8 mouse cellular contexts compared by ENCODE assay signal in the genomic region with DNA sequence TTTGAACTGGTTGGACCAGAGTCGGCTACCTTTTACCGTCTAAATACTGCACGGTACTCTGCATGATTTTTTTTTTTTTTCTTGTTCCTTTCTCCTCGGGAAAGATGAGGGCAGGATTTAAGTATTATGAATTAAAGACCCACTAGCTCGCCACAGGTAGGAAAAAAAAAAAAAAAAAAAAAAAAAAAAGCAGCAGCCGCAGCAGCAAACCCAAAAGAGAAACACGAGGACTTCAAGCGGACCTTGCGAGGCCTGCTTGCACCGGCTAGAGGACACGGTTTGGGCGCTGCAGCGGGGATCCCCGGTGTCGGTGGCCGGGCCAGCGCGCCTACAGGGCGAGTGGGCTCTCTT. TPM values are rescaled to one million over a fixed set of nuclear protein-coding genes. Genes with fewer than 3 reads are reported as not detected.
DNase-seq lines count a peak whose midpoint lies in the region; ATAC-seq lines count a peak whose summit lies in the region.

No protein-coding gene starts in this region.

- no peaks in the 10 kb centered on the region for H3K36me3 ChIP-seq in lung, embryonic 15.5 days
- no peaks in the 10 kb centered on the region for H3K36me3 ChIP-seq in embryonic facial prominence, embryonic 13.5 days
- H3K36me3 ChIP-seq in intestine, embryonic 16.5 days (ENCODE audit: control insufficient read depth, insufficient read depth, low read length) = no peaks in the 10 kb centered on the region
- H3K36me3 ChIP-seq in neural tube, embryonic 14.5 days (ENCODE audit: control insufficient read depth, insufficient read depth, low read length) = no peaks in the 10 kb centered on the region

- H3K9me3 ChIP-seq in lung, embryonic 15.5 days = no peaks in the 10 kb centered on the region
- no peaks in the 10 kb centered on the region for H3K9me3 ChIP-seq in embryonic facial prominence, embryonic 13.5 days
- no peaks in the 10 kb centered on the region for H3K9me3 ChIP-seq in intestine, embryonic 16.5 days (ENCODE audit: control insufficient read depth, low read length)
- no peaks in the 10 kb centered on the region for H3K9me3 ChIP-seq in neural tube, embryonic 14.5 days (ENCODE audit: control insufficient read depth, low read length)

- under 1% methylated on average over 19 of the region's 19 CpGs for WGBS in lung, embryonic 15.5 days
- 2% methylated on average over 19 of the region's 19 CpGs for WGBS in embryonic facial prominence, embryonic 13.5 days
- WGBS in intestine, embryonic 16.5 days = 0% methylated on average over 19 of the region's 19 CpGs
- 0% methylated on average over 19 of the region's 19 CpGs for WGBS in neural tube, embryonic 14.5 days

- no peak for ATAC-seq in lung, embryonic 15.5 days (ENCODE audit: borderline replicate concordance, extremely low read depth, low FRiP score, low TSS enrichment)
- no peak for ATAC-seq in embryonic facial prominence, embryonic 13.5 days (ENCODE audit: insufficient number of reproducible peaks, insufficient read depth, low FRiP score, low TSS enrichment, low read depth)
- ATAC-seq in intestine, embryonic 16.5 days = no peak
- ATAC-seq in neural tube, embryonic 14.5 days (ENCODE audit: low read depth) = no peak

- H3K4me1 ChIP-seq in lung, embryonic 15.5 days = peaks cover 18% of the 10 kb centered on the region
- H3K4me1 ChIP-seq in embryonic facial prominence, embryonic 13.5 days = peaks cover 7% of the 10 kb centered on the region
- peaks cover 5% of the 10 kb centered on the region; the same call in 1 of the 2 replicates for H3K4me1 ChIP-seq in intestine, embryonic 16.5 days (ENCODE audit: control insufficient read depth, insufficient read depth, low read length)
- H3K4me1 ChIP-seq in neural tube, embryonic 14.5 days (ENCODE audit: control insufficient read depth, insufficient read depth, low read length) = peaks cover 8% of the 10 kb centered on the region; the same call in 1 of the 2 replicates

- H3K27ac ChIP-seq in lung, embryonic 15.5 days = peak overlapping the region; percentile 98
- H3K27ac ChIP-seq in embryonic facial prominence, embryonic 13.5 days = peak overlapping the region; percentile 99
- peak overlapping the region; percentile 93 for H3K27ac ChIP-seq in intestine, embryonic 16.5 days (ENCODE audit: low read length)
- peak overlapping the region; percentile 100 for H3K27ac ChIP-seq in neural tube, embryonic 14.5 days (ENCODE audit: low read depth, low read length)

- peak overlapping the region; percentile 92 for H3K4me3 ChIP-seq in lung, embryonic 15.5 days
- peak overlapping the region; percentile 88 for H3K4me3 ChIP-seq in embryonic facial prominence, embryonic 13.5 days
- H3K4me3 ChIP-seq in intestine, embryonic 16.5 days (ENCODE audit: low read length) = peak overlapping the region; percentile 97
- H3K4me3 ChIP-seq in neural tube, embryonic 14.5 days (ENCODE audit: low read depth, low read length) = peak overlapping the region; percentile 96

- H3K4me2 ChIP-seq in lung, embryonic 15.5 days = peak overlapping the region; percentile 69
- H3K4me2 ChIP-seq in embryonic facial prominence, embryonic 13.5 days = peak overlapping the region; percentile 68
- H3K4me2 ChIP-seq in intestine, embryonic 16.5 days (ENCODE audit: low read depth, low read length) = peak overlapping the region; percentile 62
- peak overlapping the region; percentile 53 for H3K4me2 ChIP-seq in neural tube, embryonic 14.5 days (ENCODE audit: low read depth, low read length)

- no peaks in the 10 kb centered on the region for H3K27me3 ChIP-seq in lung, embryonic 15.5 days
- no peaks in the 10 kb centered on the region for H3K27me3 ChIP-seq in embryonic facial prominence, embryonic 13.5 days
- no peaks in the 10 kb centered on the region for H3K27me3 ChIP-seq in intestine, embryonic 16.5 days (replicated peaks; ENCODE audit: control insufficient read depth, insufficient read depth, low read length)
- no peaks in the 10 kb centered on the region for H3K27me3 ChIP-seq in neural tube, embryonic 14.5 days (ENCODE audit: control insufficient read depth, insufficient read depth, low read length)

- no peak for DNase-seq in lung, postnatal 10 days
- DNase-seq in spleen, postnatal 14 days (ENCODE audit: low spot score in 2 of 2) = no peak
- no peak for DNase-seq in frontal cortex, postnatal 10 days (ENCODE audit: low spot score in 2 of 2)
- DNase-seq in cerebellum, postnatal 36 days = no peak

- H3K9ac ChIP-seq in lung, embryonic 15.5 days = peak overlapping the region; percentile 85
- H3K9ac ChIP-seq in embryonic facial prominence, embryonic 13.5 days = peak overlapping the region; percentile 82
- peak overlapping the region; percentile 93 for H3K9ac ChIP-seq in intestine, embryonic 16.5 days (ENCODE audit: low read depth, low read length)
- H3K9ac ChIP-seq in neural tube, embryonic 14.5 days (replicated peaks; ENCODE audit: low read depth, low read length) = peak overlapping the region; percentile 98

RNA-seq across cellular contexts. Expression of gene Atp2b1, which starts 0.6 kb away (rescaled TPM):
- polyA plus RNA-seq in lung, embryonic 15.5 days (2015; fragmentation: Nextera tagmentation; extraction: Ambion mirVana) = 181 and 199 TPM in 2 replicates
- polyA plus RNA-seq in embryonic facial prominence, embryonic 13.5 days (2015; fragmentation: Nextera tagmentation; extraction: Ambion mirVana) = 119 and 127 TPM in 2 replicates
- 149 and 151 TPM in 2 replicates for polyA plus RNA-seq in intestine, embryonic 16.5 days (2015; fragmentation: Nextera tagmentation; extraction: Ambion mirVana)
- polyA plus RNA-seq in neural tube, embryonic 14.5 days (2014; fragmentation: Nextera tagmentation; extraction: Ambion mirVana) = 359 and 412 TPM in 2 replicates
